Mouse (Mus musculus) midbrain, embryonic 11.5 days (tissue): ENCODE results near the gene Lipe. TPM values are rescaled to one million over a fixed set of nuclear protein-coding genes. Genes with fewer than 3 reads are reported as not detected.

Experiments used
- ATAC-seq: fragments of 200-750 bp; cut with Nextera tagmentation; 2 replicates; pipeline ENCODE4 v1.8.0; 2017; ENCODE audit warnings: moderate TSS enrichment, moderate library complexity; ENCODE audit not compliant: low FRiP score
- DNase-seq: peaks from one replicate; pipeline ENCODE4 v3.0.0; 2015; ENCODE audit warnings: low spot score; ENCODE audit errors: missing footprints
- H3K27ac ChIP-seq: fragments of 300-500 bp; sonication (generic); 2 replicates; pipeline ENCODE4 v1.5.1; 2014; ENCODE audit warnings: low read depth, low read length
- H3K27me3 ChIP-seq: fragments of 300-500 bp; sonication (generic); 2 replicates; pipeline ENCODE4 v1.6.1; 2014; ENCODE audit warnings: mild to moderate bottlenecking, low read length, moderate library complexity, mixed read lengths; ENCODE audit not compliant: control insufficient read depth, insufficient read depth
- H3K36me3 ChIP-seq: fragments of 300-500 bp; sonication (generic); 2 replicates; pipeline ENCODE4 v1.6.1; 2014; ENCODE audit warnings: mild to moderate bottlenecking, low read length, moderate library complexity, mixed read lengths; ENCODE audit not compliant: control insufficient read depth, insufficient read depth
- H3K4me1 ChIP-seq: fragments of 300-500 bp; sonication (generic); 2 replicates; pipeline ENCODE4 v1.6.1; 2014; ENCODE audit warnings: low read length; ENCODE audit not compliant: control insufficient read depth, insufficient read depth
- H3K4me2 ChIP-seq: fragments of 300-500 bp; sonication (generic); 2 replicates; pipeline ENCODE4 v1.6.1; 2014; ENCODE audit warnings: mild to moderate bottlenecking, moderate library complexity
- H3K4me3 ChIP-seq: fragments of 300-500 bp; sonication (generic); 2 replicates; pipeline ENCODE4 v1.5.1; 2014; ENCODE audit warnings: low read depth, low read length
- H3K9ac ChIP-seq: fragments of 300-500 bp; sonication (generic); 2 replicates; pipeline ENCODE4 v1.6.1; 2014; ENCODE audit warnings: low read length
- H3K9me3 ChIP-seq: fragments of 300-500 bp; sonication (generic); 2 replicates; pipeline ENCODE4 v1.6.1; 2016; ENCODE audit warnings: low read length; ENCODE audit not compliant: control insufficient read depth
- whole genome bisulfite sequencing: fragments of 180-500 bp; shearing (Covaris S2); extraction: QIAGEN DNeasy Blood & Tissue Kit; methylation state at CpG from one replicate; pipeline ENCODE4 v1.1.7; 2014; 5-methylcytosine and 5-hydroxymethylcytosine counted together
- polyA plus RNA-seq: library from polyadenylated mRNA; unstranded; fragments of >200 nt; fragmentation: Nextera tagmentation; extraction: Ambion mirVana; gene quantifications from 2 replicates; pipeline ENCODE4 v1.2.1, GENCODE M21; 2014

The Lipe gene
- polyA plus RNA-seq, 1 experiment from 2014 or later, result 1.7 TPM

- DNase-seq, result peak; percentile 71
- Histone ChIP-seq H3K4me3 (no peak overlapping the region), H3K4me1 (peaks cover 7% of the 10 kb centered on the region), H3K9me3 (no peaks in the 10 kb centered on the region), H3K27ac (no peak overlapping the region), H3K9ac (no peak overlapping the region), H3K4me2 (no peak overlapping the region), H3K36me3 (no peaks in the 10 kb centered on the region), H3K27me3 (no peaks in the 10 kb centered on the region)
- WGBS, result 40% methylated on average over 7 of the region's 7 CpGs
- no peak for ATAC-seq
Observed at GRCm38 (mm10) chr7:25392851-25393250, 5.7 kb downstream of the Lipe start.

GRCm38 (mm10) chr7:25391856-25392453 lies 6.6 kb downstream of the Lipe start:
- Histone ChIP-seq H3K4me1 (peaks cover 7% of the 10 kb centered on the region), H3K27ac (no peak overlapping the region), H3K9me3 (no peaks in the 10 kb centered on the region), H3K36me3 (no peaks in the 10 kb centered on the region), H3K27me3 (no peaks in the 10 kb centered on the region), H3K9ac (no peak overlapping the region), H3K4me2 (no peak overlapping the region), H3K4me3 (no peak overlapping the region)
- 71% methylated on average over 2 of the region's 2 CpGs for WGBS
- DNase-seq (peak; percentile 67), ATAC-seq (no peak)

GRCm38 (mm10) chr7:25390986-25391385 lies 7.5 kb downstream of the Lipe start:
- DNase-seq, result peak; percentile 51
- Histone ChIP-seq H3K9me3 (no peaks in the 10 kb centered on the region), H3K4me2 (no peak overlapping the region), H3K36me3 (no peaks in the 10 kb centered on the region), H3K27ac (no peak overlapping the region), H3K9ac (no peak overlapping the region), H3K27me3 (no peaks in the 10 kb centered on the region), H3K4me3 (no peak overlapping the region), H3K4me1 (peaks cover 7% of the 10 kb centered on the region)
- WGBS, result 56% methylated on average over 2 of the region's 2 CpGs
- ATAC-seq, result no peak

GRCm38 (mm10) chr7:25390054-25390770 lies 8.3 kb downstream of the Lipe start:
- ATAC-seq, result no peak
- H3K4me3 ChIP-seq, result no peak overlapping the region

GRCm38 (mm10) chr7:25388916-25389315 lies 9.6 kb downstream of the Lipe start:
- no peaks in the 10 kb centered on the region for H3K27me3 ChIP-seq
- ATAC-seq (no peak), DNase-seq (peak; percentile 53)
- no peaks in the 10 kb centered on the region for H3K4me1 ChIP-seq
- no peak overlapping the region for H3K4me2 ChIP-seq
- H3K9ac ChIP-seq, result no peak overlapping the region
- no peak overlapping the region for H3K27ac ChIP-seq
- no peaks in the 10 kb centered on the region for H3K9me3 ChIP-seq
- H3K36me3 ChIP-seq, result no peaks in the 10 kb centered on the region
- 87% methylated on average over 7 of the region's 7 CpGs for WGBS
- no peak overlapping the region for H3K4me3 ChIP-seq

More at GRCm38 (mm10) chr7:25390054-25390770, 8.3 kb downstream of the Lipe start:
- DNase-seq, result peak; percentile 74
- Histone ChIP-seq H3K27ac (no peak overlapping the region), H3K9me3 (no peaks in the 10 kb centered on the region), H3K27me3 (no peaks in the 10 kb centered on the region), H3K9ac (no peak overlapping the region), H3K36me3 (no peaks in the 10 kb centered on the region), H3K4me1 (peaks cover 7% of the 10 kb centered on the region), H3K4me2 (no peak overlapping the region)
- 37% methylated on average over 8 of the region's 8 CpGs for WGBS

GRCm38 (mm10) chr7:25387811-25388440 lies 10.6 kb downstream of the Lipe start:
- Histone ChIP-seq H3K9me3 (no peaks in the 10 kb centered on the region), H3K4me2 (no peak overlapping the region), H3K4me3 (no peak overlapping the region), H3K27ac (no peak overlapping the region), H3K4me1 (no peaks in the 10 kb centered on the region), H3K36me3 (no peaks in the 10 kb centered on the region), H3K27me3 (no peaks in the 10 kb centered on the region), H3K9ac (no peak overlapping the region)
- DNase-seq (no peak), ATAC-seq (no peak)
- 94% methylated on average over 18 of the region's 18 CpGs for WGBS

- ATAC-seq, result no peak
- no peak overlapping the region for H3K27ac ChIP-seq
- 84% methylated on average over 12 of the region's 12 CpGs for WGBS
- H3K36me3 ChIP-seq, result no peaks in the 10 kb centered on the region
- peak; percentile 82 for DNase-seq
- no peaks in the 10 kb centered on the region for H3K4me1 ChIP-seq
- H3K4me3 ChIP-seq, result no peak overlapping the region
- H3K9ac ChIP-seq, result no peak overlapping the region
- H3K27me3 ChIP-seq, result peaks cover 3% of the 10 kb centered on the region; the same call in 1 of the 2 replicates
- no peak overlapping the region for H3K4me2 ChIP-seq
- no peaks in the 10 kb centered on the region for H3K9me3 ChIP-seq
Observed at GRCm38 (mm10) chr7:25385850-25386555, 12.5 kb downstream of the Lipe start.

- H3K9me3 ChIP-seq, result no peaks in the 10 kb centered on the region
Observed at GRCm38 (mm10) chr7:25385259-25385658, 13.3 kb downstream of the Lipe start.

More at GRCm38 (mm10) chr7:25385259-25385658, 13.3 kb downstream of the Lipe start:
- H3K4me3 ChIP-seq, result no peak overlapping the region
- H3K9ac ChIP-seq, result no peak overlapping the region
- H3K27ac ChIP-seq, result no peak overlapping the region
- H3K4me1 ChIP-seq, result peaks cover 2% of the 10 kb centered on the region; the same call in 1 of the 2 replicates
- no peaks in the 10 kb centered on the region for H3K36me3 ChIP-seq
- 93% methylated on average over 12 of the region's 12 CpGs for WGBS
- DNase-seq (no peak), ATAC-seq (no peak)
- no peak overlapping the region for H3K4me2 ChIP-seq
- H3K27me3 ChIP-seq, result peaks cover 6% of the 10 kb centered on the region; the same call in 1 of the 2 replicates
